Mouse (Mus musculus) heart, postnatal 36 days (tissue): ENCODE data around the gene Nt5m. TPM values are rescaled to one million over a fixed set of nuclear protein-coding genes. Genes with fewer than 3 reads are reported as not detected.
A peak's percentile ranks its signal among the peaks of the same experiment; 100 is the strongest.

Source experiments
- DNase-seq, 2 experiments: peaks; one replicate each; pipeline ENCODE4 v3.0.0; 2021 to 2022
- intact Hi-C: fragments of 180-260 bp; cut with DNase I; formaldehyde crosslinking; loops from one replicate; pipeline ENCODE4 v1.15.1; 2025
- total RNA-seq, 2 experiments: library from RNA; stranded (reverse); gene quantifications; 2 replicates each; pipeline ENCODE4 v1.2.3; 2021

The Nt5m gene
- total RNA-seq, 2 experiments from 2014 or later: 20.2 to 27.0 TPM

DNA sequence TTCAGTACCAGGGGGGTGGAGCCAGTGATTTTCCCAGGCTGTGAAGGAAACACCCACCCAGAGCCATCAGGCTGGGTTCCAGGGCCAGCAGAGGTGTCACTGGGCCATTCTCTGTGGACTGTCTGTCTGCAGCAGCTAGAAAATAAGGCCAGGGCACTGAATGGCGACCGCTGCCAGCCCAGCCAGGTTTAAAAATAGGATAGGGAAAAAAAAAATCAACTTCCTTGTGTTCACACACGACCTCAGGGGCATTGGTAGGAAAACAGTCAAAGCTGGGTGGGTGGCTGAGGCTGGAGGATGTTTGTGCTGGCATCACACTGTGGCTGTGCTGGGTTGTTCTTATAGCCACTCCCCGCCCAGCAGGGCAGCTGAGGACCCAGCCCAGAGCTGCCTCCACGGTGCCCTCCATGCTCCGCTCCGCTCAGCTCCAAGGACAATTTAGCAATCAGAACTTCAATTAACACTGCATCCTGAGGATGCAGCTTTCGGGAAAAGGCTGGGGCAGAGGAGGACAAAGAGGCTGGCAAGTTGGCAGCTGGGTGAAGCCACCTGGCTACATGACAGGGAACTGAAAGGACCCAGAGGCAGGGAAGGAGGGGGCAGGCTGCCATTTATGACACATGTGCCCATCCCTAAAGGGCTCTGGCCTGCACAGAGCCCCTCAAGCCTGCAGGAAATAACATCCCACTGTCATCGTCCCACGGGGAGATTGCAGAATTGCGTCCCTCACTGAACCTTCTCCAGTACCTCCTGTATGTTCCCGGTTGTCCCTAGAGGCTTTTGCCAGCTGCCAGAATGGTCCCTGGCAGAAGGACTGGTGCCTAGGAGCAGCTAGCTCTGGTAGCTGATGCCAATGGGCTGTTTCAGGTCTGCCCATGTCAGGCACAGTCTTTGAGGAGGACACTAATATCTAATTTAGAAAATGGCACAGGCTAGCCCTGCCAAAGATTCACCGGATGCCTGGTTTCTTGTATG, 60.8 kb downstream of the Nt5m start:
- intact Hi-C loops: loop anchor here (5.0 kb wide), 2 partner anchors 47 to 62 kb away; partner anchors contain the start of genes Med9 and Rasd1
- peak; percentile 57 to 63 for DNase-seq

DNA sequence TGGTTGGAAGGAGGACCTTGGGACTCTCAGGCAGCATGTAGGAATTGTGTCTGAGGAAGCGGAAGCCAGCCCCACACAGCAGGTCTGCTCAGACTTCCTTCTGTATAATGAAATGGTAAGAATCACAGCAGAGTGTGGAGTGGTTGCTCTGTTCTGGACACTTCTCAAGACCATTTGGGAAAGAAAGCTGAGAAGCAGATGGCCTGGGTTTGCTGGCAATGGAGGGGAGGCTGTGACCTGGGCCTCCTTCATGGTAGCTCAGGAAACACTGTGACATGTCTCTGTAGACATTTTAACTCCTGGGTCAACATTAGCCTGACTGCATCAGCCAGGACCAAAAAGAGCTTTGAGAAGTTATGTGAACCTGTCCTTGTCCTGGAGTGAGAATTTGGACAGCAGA, 61.7 kb downstream of the Nt5m start:
- intact Hi-C loops: loop anchor here (5.0 kb wide), 2 partner anchors 46 to 61 kb away; partner anchors contain the start of genes Med9 and Rasd1

DNA sequence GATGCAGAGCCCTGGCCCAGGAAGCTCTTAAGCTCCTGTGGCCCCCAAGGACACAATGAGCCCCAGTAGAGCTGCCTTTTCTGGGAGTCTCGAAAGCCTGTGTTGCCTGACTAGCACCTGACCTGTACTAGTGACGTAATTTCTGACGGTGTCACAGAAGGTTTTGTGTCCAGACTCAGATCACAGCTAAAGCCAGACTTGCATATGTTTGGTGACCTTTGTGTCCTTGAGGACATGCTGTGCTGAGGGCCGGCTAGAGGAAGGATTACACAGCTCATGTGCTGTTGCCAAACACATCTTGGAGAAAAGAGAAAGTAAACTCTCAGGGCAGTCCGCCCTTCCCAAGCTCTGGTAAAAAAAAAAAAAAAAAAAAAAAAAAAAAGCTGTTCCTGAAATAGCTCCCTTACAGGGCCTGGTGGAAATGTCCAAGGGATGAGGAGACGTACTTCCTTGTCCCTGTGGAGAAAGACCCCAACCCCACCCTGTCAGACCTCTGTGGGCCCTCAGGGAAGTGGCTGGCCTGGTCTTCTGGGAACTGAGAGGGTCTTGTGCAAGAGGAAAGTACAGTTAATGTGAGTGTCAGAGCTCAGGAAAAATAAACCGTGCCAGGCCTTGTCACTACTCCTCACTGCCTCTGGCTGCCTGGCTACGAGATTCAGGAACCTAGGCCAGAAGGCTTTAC, 62.9 kb downstream of the Nt5m start:
- DNase-seq: peak; percentile 58 to 70
- intact Hi-C loops: loop anchor here (5.0 kb wide), 2 partner anchors 45 to 60 kb away; partner anchors contain the start of genes Med9 and Rasd1

More for the DNA sequence above, 61.7 kb downstream of the Nt5m start:
- no peak for DNase-seq

DNA sequence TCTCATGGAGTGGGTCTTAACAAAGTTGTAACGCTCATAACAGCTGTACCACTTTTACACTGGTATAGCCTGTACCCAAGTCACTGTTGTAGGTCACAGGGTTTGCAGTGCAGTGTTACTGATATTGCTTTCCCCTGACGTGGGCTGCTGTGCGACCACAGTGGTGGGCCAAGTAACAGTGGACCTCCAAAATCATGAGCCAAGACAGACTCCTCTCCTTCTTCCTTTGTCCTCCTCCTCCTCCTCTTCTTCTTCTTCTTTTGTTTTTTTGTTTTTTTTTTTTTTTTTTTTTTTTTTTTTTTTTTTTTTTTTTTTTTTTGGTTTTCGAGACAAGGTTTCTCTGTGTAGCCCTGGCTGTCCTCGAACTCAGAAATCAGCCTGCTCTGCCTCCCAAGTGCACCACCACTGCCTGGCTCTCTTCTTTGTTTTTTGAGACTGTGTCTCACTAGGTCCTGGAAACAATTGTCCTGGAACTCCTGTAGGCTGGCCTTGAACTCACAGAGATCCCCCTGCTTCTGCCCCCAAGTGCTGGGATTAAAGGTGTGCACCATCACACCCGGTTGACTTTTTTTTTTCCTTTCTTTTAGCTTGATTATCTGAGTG, 67.4 kb downstream of the Nt5m start:
- no peak for DNase-seq
- intact Hi-C loops: no loop called here

DNA sequence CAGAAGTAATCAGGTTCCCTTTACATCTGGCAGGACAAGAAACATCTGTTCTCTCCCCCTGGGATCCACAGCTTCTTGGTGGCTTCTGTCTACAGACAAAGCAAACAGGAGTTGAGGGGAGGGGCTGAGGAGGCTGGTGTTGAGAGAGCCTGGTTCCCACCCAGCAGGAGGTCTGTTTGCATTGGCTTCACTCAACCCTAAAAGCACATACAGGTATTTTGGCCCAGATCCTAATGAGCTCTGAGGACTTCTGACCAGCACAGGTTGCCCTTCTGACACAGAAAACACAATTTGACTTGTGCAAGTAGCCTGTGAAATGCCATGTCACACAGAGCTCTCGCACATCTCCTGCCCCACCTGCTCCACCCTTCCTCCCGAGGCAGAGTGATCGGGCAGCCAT, 69.2 kb downstream of the Nt5m start:
- no peak for DNase-seq
- intact Hi-C loops: no loop called here

DNA sequence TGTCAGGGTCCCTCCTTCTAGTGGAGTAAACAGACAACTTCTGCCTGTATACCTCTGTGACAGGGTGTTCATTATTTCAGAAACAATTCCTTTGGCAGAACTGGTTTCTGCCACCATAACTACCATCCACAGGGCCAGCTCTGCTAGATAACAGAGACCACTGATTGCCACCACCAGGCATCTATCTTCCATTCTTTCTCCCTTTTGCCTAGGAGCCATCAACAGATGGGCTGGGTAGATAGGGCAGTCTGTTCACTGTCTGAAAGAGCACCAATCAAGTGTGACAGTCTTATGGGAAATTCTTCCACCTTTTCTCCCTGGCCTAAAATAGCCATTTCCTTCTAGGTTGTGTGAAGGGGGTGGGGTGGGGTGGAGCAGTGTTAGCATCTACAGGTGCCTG, 71.3 kb downstream of the Nt5m start:
- intact Hi-C loops: no loop called here
- DNase-seq: no peak

DNA sequence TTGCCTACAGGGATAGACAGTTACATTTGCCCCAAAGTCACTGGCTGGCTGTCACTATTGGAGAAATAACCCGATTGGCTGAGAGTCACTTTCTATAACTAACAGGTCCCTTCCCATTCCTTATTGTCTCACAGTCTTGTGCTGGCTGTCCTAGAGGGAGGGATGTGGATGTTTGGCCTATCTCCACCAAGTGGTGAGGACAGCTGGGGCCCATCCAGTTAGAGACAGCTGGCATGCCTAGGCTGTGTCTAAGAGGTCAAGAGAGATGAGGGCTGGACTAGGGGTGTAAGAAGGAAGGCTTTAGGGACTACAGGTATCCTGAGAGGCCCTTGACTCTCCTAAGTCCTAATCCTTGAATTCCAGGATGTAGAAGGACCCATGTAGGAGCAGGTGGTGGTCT, 72.3 kb downstream of the Nt5m start:
- intact Hi-C loops: no loop called here
- DNase-seq: no peak

DNA sequence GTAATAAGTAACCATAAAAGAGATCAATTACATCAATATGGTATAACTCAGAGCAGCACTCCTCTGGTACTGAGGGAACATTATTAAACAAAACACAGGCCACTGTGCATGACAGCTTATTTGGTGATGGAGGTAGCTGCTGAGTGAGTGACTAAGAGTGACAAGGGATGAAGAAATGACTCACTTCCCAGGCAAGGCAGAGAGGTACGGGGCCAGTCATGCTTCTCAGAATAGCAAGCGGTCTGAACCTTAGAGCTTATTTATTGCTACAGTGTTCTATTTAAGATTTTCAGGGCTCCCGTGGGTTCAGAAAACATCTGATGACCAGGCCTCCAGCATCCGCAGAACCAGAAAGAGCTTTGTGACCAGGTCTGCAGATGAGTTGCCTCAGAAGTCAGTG, 74.5 kb downstream of the Nt5m start:
- intact Hi-C loops: no loop called here
- DNase-seq: no peak

DNA sequence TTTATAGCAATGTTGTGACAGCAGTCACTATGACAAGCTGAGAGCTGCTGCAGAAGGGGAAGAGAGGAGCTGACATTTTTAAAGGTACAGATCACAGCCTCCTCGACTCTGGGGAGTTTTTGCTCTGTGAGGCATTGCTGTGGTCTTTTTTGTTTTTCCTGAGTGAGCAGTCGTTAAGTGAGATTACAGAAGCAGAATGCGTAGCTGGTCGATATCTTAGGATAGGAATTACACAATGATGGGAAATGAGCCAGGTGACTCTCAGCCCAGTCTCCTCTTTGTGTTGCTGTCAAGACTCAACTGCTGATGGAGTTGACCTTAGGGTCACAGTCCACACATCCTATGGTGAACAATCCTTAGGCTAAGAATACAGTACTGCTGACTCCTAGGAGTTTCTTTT, 78.8 kb downstream of the Nt5m start:
- intact Hi-C loops: no loop called here
- DNase-seq: peak in 1 of 2 experiments; percentile 28

DNA sequence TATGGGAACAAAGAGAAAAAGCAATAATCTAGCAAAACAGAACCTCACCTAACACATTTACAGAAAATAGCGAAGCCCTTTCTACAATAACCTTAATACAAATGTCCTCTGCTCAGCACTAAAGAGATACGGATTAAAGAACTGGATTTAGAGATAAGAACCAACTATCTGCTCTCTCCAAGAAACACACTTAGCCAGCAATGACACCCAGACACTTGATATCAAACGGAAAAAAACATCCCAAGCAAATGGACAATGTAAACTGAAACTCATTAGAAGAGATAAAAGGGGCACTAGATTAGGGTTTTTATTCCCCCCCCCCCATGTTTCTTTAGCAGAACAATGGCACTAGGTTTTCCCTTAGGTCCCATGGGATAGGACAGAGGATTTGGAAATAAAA, 80.2 kb downstream of the Nt5m start:
- intact Hi-C loops: no loop called here
- no peak for DNase-seq

DNA sequence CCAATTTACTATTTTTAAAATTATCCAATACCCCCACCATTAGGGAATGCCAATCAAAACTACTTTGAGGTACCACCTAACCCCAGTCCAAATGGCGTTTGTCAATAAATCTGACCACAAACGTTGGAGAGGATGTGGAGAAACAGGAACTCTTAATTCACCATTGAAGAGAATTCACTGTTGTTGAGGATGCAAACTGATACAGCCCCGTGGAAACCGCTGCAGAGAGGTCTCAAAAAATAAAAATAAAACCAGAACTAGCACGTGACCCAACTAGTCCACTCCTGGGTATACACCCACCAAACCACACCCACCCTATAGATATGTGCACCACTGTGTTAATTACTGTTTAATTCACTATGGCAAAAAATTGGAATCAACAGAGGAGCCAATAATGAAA, 81.1 kb downstream of the Nt5m start:
- DNase-seq: no peak
- intact Hi-C loops: loop anchor here (2.0 kb wide), 1 partner anchor 36 kb away; no protein-coding TSS in a partner anchor

DNA sequence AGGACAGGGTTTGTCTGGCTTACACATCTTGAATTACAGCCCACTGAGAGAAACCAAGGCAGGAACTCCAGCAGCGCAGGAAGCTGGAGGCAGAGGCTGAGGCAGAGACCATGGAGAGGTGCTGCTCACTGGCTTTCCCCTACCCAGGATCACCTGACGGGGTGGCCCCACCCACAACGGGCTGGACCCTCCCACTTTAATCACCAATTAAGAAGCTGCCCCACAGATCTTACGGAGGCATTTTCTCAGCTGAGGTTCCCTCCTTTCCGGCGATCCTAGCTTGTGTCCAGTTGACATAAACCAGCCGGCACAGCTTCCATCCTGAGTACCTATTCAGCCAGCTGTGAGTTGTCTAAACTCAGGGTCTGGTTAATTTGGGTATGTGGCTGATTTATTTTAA, 82.0 kb downstream of the Nt5m start:
- intact Hi-C loops: loop anchor here (2.0 kb wide), 1 partner anchor 36 kb away; no protein-coding TSS in a partner anchor
- DNase-seq: no peak

DNA sequence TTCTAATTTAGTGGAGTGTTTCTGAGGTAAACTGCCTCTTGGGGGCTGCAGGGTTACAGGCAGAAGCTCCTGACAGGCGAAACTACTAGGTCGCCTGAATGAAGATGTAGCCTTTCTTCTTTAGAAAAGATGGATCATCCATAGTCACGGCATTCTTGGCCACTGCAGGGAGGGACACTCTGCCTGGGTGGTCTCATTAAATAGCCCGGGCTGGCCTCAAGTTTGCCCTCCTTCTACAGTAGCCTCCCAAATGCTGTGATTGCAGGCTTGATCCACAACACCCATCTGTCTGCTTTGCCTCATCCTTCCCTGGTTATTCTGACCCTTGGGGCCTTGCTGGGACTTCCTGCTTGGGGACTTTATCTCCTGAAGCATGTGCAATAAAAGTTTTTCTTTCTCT, 90.8 kb downstream of the Nt5m start:
- DNase-seq: no peak
- intact Hi-C loops: no loop called here

Other genes with a start within 250 kb of the Nt5m start
- gene Olfr223, start 246.2 kb upstream of the Nt5m start, total RNA-seq: not detected
- 100 to 1,000 TPM; 137 to 147 TPM for gene Mprip, start 178.1 kb upstream of the Nt5m start, total RNA-seq
- under 1 TPM; 0.22 to 0.54 TPM for gene Pld6, start 51.8 kb upstream of the Nt5m start, total RNA-seq
- gene Flcn, start 29.4 kb upstream of the Nt5m start, total RNA-seq: 10 to 100 TPM; 41.4 to 51.3 TPM
- gene Cops3, start 391 bp downstream of the Nt5m start, total RNA-seq: 10 to 100 TPM; 74.8 to 75.0 TPM
- gene Med9, start 108.8 kb downstream of the Nt5m start, total RNA-seq: 10 to 100 TPM; 26.2 to 26.6 TPM
- 1 to 10 TPM; 7.3 to 9.3 TPM for gene Rasd1, start 125.5 kb downstream of the Nt5m start, total RNA-seq
- 1 to 10 TPM; 2.5 to 4.0 TPM for gene Pemt, start 207.0 kb downstream of the Nt5m start, total RNA-seq